Mouse (Mus musculus): ENCODE data around the gene Ctu2.

Ctu2 gene

DNA sequence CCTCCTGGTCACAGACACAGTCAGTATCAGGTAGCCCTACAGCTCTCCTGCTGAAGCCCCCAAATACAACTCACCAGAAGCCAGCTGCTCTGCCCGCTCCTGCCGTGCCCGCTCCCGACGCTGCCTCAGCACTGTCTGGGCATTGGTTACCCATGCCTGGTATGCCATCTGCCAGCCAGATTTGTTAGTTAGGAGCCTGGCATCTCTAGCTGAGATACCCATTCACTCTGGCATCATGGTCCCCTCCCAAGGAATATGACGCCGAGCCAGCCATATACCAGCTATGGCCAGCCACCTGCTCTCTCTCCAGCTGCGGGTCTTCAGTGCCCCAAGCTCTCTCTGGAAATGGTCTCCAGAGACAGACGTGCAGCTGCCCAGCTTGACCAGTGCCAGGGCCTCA, 12.4 kb downstream of the Ctu2 start:
- DNase-seq (ENCODE audit: low spot score) = no peak

DNA sequence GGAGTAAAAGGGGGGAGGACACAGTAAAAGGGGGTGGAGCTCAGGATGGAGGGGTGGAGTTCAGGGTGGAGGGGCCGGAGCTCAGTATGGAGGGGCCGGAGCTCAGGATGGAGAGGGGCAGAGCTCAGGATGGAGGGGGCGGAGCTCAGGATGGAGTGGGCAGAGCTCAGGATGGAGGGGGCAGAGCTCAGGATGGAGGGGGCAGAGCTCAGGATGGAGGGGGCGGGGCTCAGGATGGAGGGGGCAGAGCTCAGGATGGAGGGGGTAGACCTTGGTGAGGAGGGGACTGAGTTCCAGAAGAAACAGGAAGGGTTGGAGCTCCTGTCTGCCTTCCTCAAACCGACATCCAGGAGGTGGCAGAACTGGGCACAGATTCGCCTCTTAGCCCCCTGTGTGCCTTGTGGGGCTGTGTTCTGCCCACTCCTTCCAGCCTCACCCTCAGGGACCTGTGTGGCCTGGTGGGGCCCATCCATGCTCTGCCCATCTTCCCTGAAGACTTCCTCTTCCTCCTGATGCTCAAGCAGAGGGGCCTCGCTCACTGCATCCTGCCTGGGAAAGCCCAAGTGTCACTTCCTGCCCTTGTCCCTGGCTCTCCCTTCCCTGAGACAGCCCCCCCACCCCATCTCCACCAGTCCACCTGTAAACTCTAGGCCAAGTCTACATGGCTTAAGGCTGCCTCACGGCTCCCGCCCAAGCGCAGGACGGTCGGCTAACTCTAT, 21.2 kb downstream of the Ctu2 start:
- no peak for DNase-seq (ENCODE audit: low spot score)

DNA sequence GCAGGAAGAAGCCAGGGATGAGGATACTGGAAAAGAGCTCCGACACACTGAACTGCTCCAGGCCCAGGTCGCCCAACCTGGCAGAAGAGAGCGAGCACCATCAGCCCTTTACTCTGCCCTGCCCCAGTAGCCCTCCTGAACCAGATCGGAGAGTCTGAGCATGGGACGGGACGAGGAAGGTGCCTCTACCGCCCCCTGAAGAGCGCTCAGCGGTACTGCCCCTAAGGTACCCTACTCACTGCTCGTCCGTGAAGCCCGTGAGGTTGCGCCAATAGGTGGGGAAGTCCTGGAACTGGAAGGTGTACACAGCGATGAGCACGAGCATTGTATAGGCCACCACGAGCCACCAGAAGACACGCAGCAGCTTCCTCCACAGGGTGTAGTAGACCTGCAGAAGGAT, 22.0 kb downstream of the Ctu2 start:
- DNase-seq (ENCODE audit: low spot score) = no peak

DNA sequence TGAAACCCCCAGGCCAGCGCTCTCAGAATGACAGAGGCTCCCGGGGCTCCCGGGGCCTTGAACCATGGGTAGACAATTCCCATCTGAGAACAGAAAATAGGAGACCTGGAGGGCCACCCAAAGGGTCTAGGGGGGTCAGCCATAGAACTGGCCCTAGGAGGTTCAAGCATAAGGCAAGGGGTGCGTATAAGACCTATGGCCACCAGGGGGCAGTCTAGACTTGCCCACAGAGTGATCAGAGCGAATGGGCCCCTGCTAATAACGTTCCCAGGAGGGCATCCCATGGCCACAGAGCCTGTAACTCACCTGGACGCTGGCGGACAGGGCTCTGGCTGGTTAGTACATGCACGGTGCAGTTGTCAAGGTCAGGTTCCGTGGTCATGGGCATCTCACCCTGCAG, 24.9 kb downstream of the Ctu2 start:
- DNase-seq (ENCODE audit: low spot score) = peak; percentile 61

DNA sequence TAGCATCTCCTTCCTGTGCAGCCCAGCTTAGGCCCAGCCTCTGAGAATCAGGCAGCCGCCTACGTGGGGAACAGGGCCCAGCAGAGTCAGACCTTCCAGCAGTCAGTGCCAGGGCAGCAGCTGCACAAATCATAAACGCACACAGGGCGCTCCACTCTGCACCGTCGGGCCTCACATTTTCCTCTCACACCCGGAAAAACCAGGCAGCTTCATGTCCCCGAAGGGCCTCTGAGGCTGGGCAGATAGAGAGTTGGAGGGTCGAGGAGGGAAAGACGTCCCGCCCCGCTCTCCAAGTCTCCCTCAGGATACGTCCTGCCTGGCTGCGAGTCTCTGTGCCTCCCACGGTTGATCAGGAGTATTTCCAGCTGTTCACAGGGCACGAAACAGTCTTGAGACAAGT, 35.6 kb downstream of the Ctu2 start:
- no peak for DNase-seq (ENCODE audit: low spot score)

DNA sequence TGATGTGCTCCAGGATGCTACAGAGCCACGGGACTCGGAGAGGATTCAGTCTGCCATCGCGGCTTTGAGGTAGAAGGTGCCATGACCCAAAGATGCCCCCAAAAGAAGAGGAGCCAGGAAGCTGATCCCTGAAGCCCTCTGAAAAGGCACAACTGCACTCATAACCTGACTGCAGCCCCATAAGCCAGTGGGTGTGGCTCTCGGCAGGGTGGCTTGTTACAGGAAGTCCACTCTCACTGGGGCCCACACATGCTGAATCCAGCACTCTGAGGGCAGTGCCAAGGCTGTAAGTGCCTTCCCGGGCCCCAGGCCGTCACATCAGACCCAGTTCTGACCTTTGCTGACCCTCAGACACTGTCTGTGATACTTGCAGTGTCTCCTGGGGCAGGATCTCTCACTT, 36.4 kb downstream of the Ctu2 start:
- DNase-seq (ENCODE audit: low spot score) = no peak

DNA sequence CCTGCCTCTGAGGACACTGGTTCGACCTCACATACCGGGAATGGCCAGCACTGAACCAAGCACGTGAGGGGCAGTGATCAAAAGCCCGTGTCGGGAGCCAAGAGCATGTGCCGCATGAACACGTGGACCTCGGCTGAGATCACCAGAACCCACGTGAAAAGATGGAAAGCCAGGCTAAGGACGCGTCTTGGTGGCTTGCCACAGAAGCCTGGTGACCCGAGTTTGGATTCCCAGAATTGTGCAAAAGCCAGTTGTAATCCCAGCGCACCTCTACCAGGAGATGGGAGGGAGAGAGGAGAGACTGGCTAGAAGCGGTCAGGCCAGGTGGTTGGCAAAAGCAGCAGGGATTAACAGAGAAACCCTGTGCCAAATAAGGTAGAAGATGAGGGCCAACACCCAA, 39.8 kb downstream of the Ctu2 start:
- DNase-seq (ENCODE audit: low spot score) = no peak

DNA sequence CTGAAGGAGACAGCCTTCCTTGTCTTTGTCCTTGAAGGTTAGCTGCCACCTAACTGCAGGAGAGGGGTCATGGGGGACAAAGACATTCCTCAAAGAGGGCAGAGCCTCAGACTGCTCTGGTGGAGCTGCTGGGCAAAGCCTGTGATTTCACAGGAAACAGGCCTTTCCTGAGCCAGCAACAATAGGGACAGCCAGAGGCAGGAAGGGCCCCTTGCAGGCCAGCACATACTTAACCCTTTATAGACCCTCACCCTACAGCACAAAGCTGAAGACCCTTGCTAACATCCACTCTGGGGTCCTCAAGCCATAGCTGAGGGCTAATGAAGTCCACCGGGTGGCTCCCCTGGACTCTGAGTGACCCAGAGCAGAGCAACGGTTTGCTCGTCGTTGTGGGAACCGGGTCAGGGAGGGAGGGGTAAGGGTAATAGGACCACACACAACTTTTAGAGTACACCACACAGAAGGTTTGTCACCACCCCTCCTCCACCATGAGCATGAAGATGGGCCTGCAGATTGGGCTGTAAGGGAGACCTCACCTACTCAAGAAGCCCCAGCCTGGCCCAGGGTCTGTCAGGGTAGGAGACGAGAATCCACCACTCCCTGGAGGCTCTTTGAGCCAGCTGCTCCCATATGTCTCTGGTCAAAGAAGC, 41.7 kb downstream of the Ctu2 start:
- no peak for DNase-seq (ENCODE audit: low spot score)

DNA sequence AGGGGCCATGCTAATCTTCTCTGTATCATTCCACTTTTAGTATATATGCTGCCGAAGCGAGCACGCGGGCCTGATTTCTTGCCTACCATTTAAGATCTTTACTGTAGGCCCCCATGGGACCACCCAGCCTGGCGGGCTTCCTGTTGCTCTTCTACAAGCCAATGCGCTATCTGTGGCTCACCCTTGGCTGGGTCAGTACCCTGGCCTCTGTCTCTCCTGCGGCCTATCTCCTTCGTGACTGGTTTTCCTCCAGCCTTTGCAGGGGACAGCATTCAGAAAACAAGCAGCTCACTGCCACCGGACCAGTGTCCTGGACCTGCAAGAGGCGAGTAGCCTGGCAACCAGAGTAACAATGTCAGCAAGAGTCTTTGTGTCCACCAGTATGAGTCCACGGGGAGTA, 44.7 kb downstream of the Ctu2 start:
- DNase-seq (ENCODE audit: low spot score) = no peak

DNA sequence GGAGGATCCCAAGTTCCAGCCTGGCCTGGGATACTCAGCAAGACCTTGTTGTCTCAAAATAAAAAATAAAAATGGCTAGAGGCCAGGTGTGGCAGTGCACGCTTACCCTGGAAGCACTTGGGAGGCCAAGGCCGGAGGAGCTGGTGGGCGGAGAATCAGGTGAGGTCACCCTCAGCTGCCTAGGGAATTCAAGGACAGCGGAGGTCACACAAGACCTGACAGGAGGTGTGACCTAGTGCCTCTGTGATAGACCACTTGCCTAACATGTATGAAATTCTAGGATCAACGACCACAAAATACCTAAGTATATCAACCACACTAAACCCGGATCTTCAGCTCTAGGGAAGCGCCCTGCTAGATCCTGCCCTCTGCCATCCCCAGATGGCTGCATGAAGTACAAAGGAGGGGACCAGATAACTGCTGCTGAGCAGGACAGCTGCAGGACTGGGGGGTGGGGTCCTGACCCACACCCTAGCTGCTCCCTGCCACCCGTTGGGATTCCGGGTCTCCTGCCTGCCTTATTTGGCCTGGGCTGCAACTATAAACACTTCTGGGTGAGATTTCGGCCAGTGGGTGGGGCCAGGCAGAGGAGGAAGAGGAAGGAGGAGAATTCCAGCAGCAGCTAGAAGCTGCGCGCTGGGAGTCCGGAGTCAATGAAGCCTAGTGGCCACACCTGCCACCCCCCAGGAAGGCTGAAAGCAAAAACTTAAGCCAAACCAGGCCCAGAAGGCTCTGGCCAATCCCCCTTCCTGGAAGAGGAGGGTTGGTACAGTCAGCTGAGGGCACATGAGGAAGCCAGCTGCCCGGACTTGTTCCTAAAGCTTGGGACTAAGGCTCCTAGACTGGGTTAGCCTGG, 47.1 kb downstream of the Ctu2 start:
- DNase-seq (ENCODE audit: low spot score) = no peak

DNA sequence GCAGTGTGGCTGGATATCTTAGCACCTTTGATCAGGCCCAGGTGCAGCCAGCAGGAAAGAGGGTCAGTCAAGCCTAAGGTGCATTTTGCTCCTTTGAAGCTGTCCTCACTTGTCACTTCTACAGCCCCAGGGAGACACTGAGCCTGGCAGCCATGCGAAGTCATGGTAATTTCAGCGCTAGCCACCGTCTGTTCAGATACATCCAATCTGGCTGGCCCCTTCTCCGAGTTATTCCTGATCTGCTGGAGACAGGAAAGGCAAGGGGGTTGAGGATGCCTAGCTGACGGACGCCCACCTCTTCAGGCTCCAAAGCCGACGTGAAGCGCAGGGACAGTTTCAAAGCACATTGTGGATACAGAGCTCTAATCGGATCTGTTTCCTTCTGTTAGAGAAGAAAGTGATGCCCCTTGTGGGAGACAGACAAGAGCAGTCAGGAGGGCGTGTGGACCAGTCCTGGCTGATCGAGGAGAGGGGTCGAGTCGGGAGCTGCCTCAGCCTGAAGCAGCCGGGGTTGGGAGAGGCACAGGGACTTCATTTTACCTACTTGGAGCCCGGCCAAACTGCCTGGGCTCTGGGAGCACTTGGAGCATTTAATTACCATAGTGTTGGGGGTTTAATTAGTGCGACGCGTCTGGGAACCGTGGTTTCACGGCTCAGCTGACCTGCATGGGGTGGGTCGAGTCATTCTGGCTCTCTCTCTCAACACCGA, 47.9 kb downstream of the Ctu2 start:
- DNase-seq (ENCODE audit: low spot score) = no peak

DNA sequence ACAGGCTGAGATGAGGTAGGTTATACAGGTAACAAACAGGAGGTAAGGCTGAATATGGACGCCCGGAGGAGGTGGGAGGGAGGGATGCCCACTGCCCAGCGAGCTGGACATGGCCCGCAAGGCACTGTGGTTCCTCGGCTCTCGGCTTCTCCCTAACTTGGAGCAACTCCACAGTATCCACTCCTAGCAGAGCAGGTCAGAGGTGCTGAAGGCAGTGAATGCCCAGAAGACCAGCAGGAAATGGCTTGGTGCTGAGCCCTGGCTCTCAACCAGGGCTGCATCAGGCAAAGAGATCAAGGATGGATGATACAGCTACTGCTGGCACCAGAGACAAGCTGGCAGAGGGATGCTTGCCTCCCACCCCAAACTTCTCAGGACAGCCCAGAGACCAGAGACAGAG, 48.6 kb downstream of the Ctu2 start:
- DNase-seq (ENCODE audit: low spot score) = no peak

DNA sequence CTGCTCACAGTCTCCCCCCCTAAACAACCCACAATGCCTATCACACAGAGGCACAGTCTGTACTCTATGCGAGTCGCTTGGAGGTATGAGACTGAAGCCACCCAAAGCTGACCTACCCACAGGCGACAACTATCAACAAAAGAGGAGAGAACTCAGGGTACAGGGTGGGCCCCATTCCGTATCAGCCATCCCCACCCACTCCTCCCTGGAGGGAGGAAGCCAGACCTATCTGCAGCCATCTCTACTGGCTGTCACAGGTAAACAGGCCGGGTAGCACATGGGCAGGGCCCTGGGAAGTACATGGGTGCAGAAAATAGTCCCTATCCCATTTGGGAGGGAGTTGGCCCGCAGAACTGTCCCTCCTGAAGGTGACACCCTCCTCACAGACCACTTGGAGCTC, 49.1 kb downstream of the Ctu2 start:
- DNase-seq (ENCODE audit: low spot score) = no peak

DNA sequence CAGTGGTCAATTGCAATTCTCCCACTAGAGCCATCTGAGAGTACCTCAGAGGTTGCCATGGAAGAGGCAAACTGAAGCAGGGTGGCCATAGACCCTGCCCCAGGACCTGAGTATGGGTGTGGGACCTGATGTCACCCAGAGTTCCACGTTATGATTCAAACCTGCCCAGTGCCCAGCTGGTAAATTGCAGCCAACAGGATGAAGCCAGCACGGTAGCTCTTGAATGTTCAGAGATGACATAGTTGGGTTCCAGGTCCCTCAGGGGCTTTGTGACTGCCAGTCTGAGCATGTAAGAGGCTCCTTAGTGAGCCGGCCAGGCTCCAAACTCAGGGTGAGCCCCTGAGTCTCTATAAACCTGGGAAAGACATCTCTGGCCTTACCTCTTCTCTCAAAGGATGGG, 50.1 kb downstream of the Ctu2 start:
- no peak for DNase-seq (ENCODE audit: low spot score)

DNA sequence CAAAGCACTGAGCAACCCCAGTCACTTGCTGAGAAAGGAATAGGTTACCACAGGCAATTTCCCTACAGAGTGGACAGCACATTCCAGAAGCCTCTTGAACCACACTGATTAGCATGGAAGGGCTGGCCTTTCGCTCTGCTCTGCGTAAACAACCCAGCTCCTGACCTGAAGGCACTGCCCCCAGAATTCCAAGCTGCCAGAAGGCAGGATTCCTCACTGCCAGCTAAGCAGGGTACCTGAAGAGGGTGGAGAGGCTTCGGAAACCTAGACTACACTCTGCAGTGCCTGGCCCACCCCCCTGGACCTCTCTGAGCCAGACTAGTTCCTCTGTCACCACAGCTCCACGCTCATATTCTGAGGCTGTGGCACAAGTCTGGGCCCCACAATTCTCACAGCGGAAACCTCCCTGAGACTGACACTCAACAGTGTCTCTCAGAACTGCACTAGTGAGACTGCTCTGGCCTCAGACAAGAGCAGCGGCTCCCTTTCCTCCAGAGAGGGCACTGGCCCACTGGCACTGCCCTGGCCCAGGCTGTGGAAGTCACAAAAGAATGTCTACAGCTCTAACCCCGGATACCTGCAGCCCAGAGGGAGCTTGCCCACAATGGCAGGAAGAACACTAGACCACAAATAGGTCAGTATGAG, 50.7 kb downstream of the Ctu2 start:
- no peak for DNase-seq (ENCODE audit: low spot score)

DNA sequence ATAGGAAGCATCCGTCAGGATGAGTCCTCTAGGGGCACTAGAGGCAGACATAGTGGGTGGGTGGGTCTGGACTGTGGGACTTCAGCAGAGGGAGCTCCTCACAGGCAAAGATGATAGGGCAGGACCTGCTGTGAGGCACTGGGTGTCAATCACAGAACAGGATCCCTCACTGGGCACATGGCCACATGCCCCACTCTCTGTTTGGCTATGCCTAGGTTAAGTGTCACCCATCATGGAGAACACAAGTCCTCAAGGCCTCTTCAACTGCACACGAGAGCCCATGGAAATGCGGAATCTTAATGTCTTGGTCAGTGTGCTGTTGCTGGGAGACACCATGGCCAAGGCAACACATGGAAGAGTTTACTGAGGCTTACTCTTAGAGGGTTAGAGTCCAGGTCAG, 52.0 kb downstream of the Ctu2 start:
- DNase-seq (ENCODE audit: low spot score) = no peak

DNA sequence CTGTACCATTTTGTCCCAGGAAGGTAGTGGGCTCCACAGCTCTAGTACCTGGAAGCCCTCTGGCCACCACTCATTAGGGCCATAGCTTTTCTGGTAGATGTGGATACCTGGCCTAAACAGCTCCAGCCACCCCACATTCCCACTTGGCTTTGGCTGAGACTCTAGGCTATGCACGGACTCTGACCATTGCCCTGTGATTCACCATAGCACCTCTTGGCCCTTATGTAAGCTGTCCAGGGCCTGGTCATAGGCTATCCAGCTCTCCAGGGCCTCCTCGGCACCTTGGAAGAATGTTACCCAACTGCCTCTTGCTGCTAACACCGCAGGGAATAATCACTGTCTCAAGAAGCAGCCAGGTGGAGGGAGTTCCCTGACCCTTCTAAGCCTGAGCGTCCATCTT, 53.2 kb downstream of the Ctu2 start:
- DNase-seq (ENCODE audit: low spot score) = no peak

DNA sequence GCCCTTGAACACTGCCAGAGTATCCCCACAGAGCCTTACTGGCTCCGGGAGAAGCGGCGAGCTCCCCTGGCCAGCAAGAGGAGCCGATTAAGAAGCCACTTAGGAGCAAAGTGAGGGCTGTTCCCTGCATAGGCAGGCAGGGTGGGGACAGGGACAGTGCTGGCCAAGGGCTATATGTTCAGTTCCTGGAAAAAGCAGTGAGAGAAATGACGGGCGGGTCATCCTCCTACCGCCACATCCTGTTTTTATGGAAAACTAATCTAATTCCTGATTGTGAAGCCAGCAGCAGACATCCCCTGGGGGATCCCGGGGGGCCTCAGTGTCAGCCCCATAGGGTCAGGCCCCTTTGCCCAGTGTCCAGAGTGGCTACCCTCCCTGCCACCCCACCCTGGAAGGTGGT, 55.4 kb downstream of the Ctu2 start:
- DNase-seq (ENCODE audit: low spot score) = no peak
